Mouse (Mus musculus) neural tube, embryonic 12.5 days (tissue): ENCODE measurements around the gene Srsf3. TPM values are rescaled to one million over a fixed set of nuclear protein-coding genes. Genes with fewer than 3 reads are reported as not detected.
"Not testable (repeated sequence)": the region's sequence is repeated elsewhere in the genome, so short reads cannot be mapped to it uniquely, and the experiment has no call there.

Experiments
- ATAC-seq: fragments of 200-750 bp; cut with Nextera tagmentation; 2 replicates; pipeline ENCODE4 v1.8.0; 2017; ENCODE audit warnings: low read depth, mild to moderate bottlenecking, moderate TSS enrichment, moderate library complexity; ENCODE audit not compliant: low FRiP score
- H3K27ac ChIP-seq: fragments of 300-500 bp; sonication (generic); 2 replicates; pipeline ENCODE4 v1.5.1; 2016
- H3K27me3 ChIP-seq: fragments of 300-500 bp; sonication (generic); replicated peaks from 2 replicates; pipeline ENCODE4 v1.6.1; 2016; ENCODE audit warnings: mild to moderate bottlenecking
- H3K36me3 ChIP-seq: fragments of 300-500 bp; sonication (generic); 2 replicates; pipeline ENCODE4 v1.6.1; 2016; ENCODE audit warnings: mild to moderate bottlenecking
- H3K4me1 ChIP-seq: fragments of 300-500 bp; sonication (generic); 2 replicates; pipeline ENCODE4 v1.6.1; 2016
- H3K4me2 ChIP-seq: fragments of 300-500 bp; sonication (generic); replicated peaks from 2 replicates; pipeline ENCODE4 v1.6.1; 2016; ENCODE audit warnings: mild to moderate bottlenecking
- H3K4me3 ChIP-seq: fragments of 300-500 bp; sonication (generic); 2 replicates; pipeline ENCODE4 v1.5.1; 2016
- H3K9ac ChIP-seq: fragments of 300-500 bp; sonication (generic); 2 replicates; pipeline ENCODE4 v1.6.1; 2016; ENCODE audit warnings: mild to moderate bottlenecking
- H3K9me3 ChIP-seq: fragments of 300-500 bp; sonication (generic); 2 replicates; pipeline ENCODE4 v1.6.1; 2016; ENCODE audit warnings: mild to moderate bottlenecking
- WGBS: fragments of 180-500 bp; shearing (Covaris S2); methylation state at CpG from one replicate; pipeline ENCODE4 v1.1.7; 2016; 5-methylcytosine and 5-hydroxymethylcytosine counted together
- polyA plus RNA-seq: library from polyadenylated mRNA; unstranded; fragments of >200 nt; fragmentation: Nextera tagmentation; extraction: Ambion mirVana; gene quantifications from 2 replicates; pipeline ENCODE4 v1.2.1, GENCODE M21; 2016

Srsf3 gene
- polyA plus RNA-seq, 1 experiment from 2014 or later, result 642 TPM

- Histone ChIP-seq H3K36me3 (no peaks in the 10 kb centered on the region), H3K4me3 (no peak overlapping the region), H3K9me3 (no peaks in the 10 kb centered on the region), H3K9ac (no peak overlapping the region), H3K4me2 (peak overlapping the region; percentile 25), H3K27ac (no peak overlapping the region), H3K4me1 (0 out of 2 replicates have a peak, but pooled peaks cover 6% of the 10 kb centered on the region), H3K27me3 (no peaks in the 10 kb centered on the region; the same call in 1 of the 2 replicates)
- 27% methylated on average over 15 of the region's 15 CpGs for WGBS
- ATAC-seq, result no peak
Measured at GRCm38 (mm10) chr17:29022230-29022819, 10.1 kb upstream of the Srsf3 start.

DNA sequence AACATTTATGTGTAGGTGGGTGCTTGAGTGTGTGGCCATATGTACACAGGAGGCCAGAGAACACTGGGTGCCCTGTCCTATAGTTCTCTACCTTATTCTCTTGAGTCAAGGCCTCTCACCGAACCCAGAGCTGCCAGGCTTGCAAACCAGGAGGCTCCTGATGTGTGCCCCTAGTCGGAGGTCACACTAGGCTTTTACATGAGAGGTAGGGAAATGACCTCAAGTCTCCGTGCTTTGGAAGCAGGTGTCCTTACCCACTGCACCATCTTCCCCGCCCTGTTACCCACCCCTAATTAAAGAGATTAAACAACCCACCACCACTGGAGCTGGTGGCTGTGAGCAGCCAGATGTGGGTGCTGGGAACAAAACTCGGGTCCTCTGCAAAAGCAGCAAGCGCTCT lies 9.1 kb upstream of the Srsf3 start:
- 88% methylated on average over 6 of the region's 6 CpGs for WGBS
- H3K4me2 ChIP-seq, result no peak overlapping the region
- no peaks in the 10 kb centered on the region for H3K36me3 ChIP-seq

DNA sequence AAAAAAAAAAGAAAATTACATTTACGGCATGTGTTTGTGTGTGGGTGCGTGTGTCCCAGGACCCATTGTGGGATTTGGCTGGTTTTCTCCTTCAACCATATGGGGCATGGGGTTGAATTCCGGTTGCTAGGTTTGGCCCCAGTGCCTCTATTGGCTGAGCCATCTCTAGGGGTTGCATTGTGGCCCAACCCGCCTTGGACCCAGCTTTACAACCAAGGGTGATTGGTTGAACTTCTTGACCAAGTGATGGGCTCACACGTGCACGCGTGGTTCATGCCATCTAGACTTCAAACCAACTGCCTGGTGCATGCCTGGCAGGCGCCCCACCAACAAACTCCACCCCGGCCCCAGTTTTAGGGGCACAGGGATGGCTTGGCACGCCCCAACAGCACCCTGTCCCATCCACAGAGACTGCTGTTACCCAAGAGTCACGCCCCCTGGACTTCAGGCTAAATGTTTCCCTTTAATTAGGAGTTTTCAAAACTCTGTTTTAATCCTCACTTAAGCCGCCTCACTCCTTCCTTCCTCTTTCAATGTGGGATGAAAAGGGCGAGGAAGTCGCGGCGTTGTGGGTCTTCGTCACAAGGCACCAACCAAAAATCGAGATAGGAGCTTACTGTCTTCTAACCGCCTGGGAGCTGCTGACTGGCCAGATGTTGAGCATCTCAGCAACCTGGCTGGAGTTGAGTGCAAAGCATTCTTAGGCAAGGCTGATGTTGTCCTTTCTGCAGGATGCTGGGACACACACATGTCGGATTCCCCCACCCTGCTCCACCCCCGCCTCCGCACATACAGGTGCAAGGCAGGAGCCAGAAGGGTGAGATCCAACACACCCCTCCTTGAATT lies 8.2 kb upstream of the Srsf3 start:
- Histone ChIP-seq H3K4me3 (no peak overlapping the region), H3K9me3 (no peaks in the 10 kb centered on the region), H3K4me2 (no peak overlapping the region), H3K36me3 (no peaks in the 10 kb centered on the region), H3K9ac (no peak overlapping the region), H3K27ac (no peak overlapping the region), H3K4me1 (0 out of 2 replicates have a peak, but pooled peaks cover 6% of the 10 kb centered on the region), H3K27me3 (no peaks in the 10 kb centered on the region; the same call in 1 of the 2 replicates)
- no peak for ATAC-seq
- 57% methylated on average over 22 of the region's 22 CpGs for WGBS

More for the DNA sequence above, 9.1 kb upstream of the Srsf3 start:
- Histone ChIP-seq H3K4me1 (0 out of 2 replicates have a peak, but pooled peaks cover 6% of the 10 kb centered on the region), H3K27ac (no peak overlapping the region), H3K9ac (no peak overlapping the region), H3K9me3 (no peaks in the 10 kb centered on the region), H3K4me3 (no peak overlapping the region), H3K27me3 (no peaks in the 10 kb centered on the region; the same call in 1 of the 2 replicates)
- no peak for ATAC-seq

- ATAC-seq, result no peak
- no peak overlapping the region for H3K9ac ChIP-seq
- no peak overlapping the region for H3K4me2 ChIP-seq
- H3K4me3 ChIP-seq, result no peak overlapping the region
- H3K27me3 ChIP-seq, result no peaks in the 10 kb centered on the region; the same call in 1 of the 2 replicates
- no peaks in the 10 kb centered on the region for H3K9me3 ChIP-seq
- 0 out of 2 replicates have a peak, but pooled peaks cover 6% of the 10 kb centered on the region for H3K4me1 ChIP-seq
- no peaks in the 10 kb centered on the region for H3K36me3 ChIP-seq
- 13% methylated on average over 10 of the region's 10 CpGs for WGBS
- H3K27ac ChIP-seq, result no peak overlapping the region
Measured at GRCm38 (mm10) chr17:29024896-29025565, 7.4 kb upstream of the Srsf3 start.

GRCm38 (mm10) chr17:29026652-29027356 lies 5.6 kb upstream of the Srsf3 start:
- Histone ChIP-seq H3K27me3 (no peaks in the 10 kb centered on the region; the same call in 1 of the 2 replicates), H3K9ac (no peak overlapping the region), H3K4me2 (no peak overlapping the region), H3K36me3 (no peaks in the 10 kb centered on the region), H3K4me1 (peaks cover 12% of the 10 kb centered on the region; the same call in 1 of the 2 replicates), H3K9me3 (no peaks in the 10 kb centered on the region), H3K4me3 (no peak overlapping the region), H3K27ac (no peak overlapping the region)
- ATAC-seq, result no peak
- 37% methylated on average over 5 of the region's 5 CpGs for WGBS

- Histone ChIP-seq H3K27ac (no peak overlapping the region), H3K9ac (no peak overlapping the region), H3K9me3 (no peaks in the 10 kb centered on the region), H3K4me1 (peaks cover 15% of the 10 kb centered on the region), H3K36me3 (no peaks in the 10 kb centered on the region), H3K4me2 (no peak overlapping the region), H3K27me3 (no peaks in the 10 kb centered on the region), H3K4me3 (no peak overlapping the region)
- no peak for ATAC-seq
- 91% methylated on average over 6 of the region's 6 CpGs for WGBS
Measured at GRCm38 (mm10) chr17:29030321-29031034, 1.9 kb upstream of the Srsf3 start.

- Histone ChIP-seq H3K4me2 (peak overlapping the region; percentile 67), H3K27ac (peak overlapping the region; percentile 88; the same call in 1 of the 2 replicates), H3K9ac (peak overlapping the region; percentile 97), H3K4me3 (peak overlapping the region; percentile 66; the same call in 1 of the 2 replicates), H3K4me1 (peaks cover 20% of the 10 kb centered on the region)
- not testable (repeated sequence) for H3K36me3 ChIP-seq, H3K27me3 ChIP-seq, H3K9me3 ChIP-seq, ATAC-seq
- 42% methylated on average over 7 of the region's 7 CpGs for WGBS
Measured at GRCm38 (mm10) chr17:29031085-29031711, 1.2 kb upstream of the Srsf3 start.

DNA sequence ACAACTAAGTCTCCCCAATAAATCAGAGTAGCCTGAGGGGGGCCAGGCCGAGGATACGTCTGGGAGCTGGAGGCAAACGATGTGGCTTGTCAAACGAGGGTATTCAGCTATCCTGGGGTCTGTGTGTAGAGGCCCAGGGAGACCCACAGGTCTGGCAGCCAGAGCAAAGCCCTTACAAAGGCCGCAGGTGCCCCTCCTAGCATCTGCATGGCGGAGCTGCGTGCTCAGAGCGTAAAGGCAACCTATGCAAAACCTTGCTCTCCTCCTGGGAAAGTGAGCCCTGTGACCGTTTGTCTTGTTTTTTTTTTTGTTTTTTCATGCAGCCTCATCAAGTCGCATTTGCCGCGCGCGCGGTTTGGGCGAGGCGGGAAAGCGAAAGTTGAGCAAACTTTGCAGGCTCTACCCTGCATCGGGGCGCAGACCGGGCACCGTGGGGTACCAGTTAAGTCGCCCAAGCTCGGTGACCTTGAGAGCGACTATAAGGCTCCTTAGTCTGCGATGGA lies 606 bp upstream of the Srsf3 start:
- Histone ChIP-seq H3K9ac (peak overlapping the region; percentile 97), H3K27ac (peak overlapping the region; percentile 88), H3K4me1 (peaks cover 26% of the 10 kb centered on the region), H3K4me3 (peak overlapping the region; percentile 66), H3K27me3 (no peaks in the 10 kb centered on the region), H3K36me3 (peaks cover 9% of the 10 kb centered on the region), H3K4me2 (peak overlapping the region; percentile 67), H3K9me3 (no peaks in the 10 kb centered on the region)
- under 1% methylated on average over 26 of the region's 26 CpGs for WGBS
- ATAC-seq, result no peak; the same call in 1 of the 2 replicates

DNA sequence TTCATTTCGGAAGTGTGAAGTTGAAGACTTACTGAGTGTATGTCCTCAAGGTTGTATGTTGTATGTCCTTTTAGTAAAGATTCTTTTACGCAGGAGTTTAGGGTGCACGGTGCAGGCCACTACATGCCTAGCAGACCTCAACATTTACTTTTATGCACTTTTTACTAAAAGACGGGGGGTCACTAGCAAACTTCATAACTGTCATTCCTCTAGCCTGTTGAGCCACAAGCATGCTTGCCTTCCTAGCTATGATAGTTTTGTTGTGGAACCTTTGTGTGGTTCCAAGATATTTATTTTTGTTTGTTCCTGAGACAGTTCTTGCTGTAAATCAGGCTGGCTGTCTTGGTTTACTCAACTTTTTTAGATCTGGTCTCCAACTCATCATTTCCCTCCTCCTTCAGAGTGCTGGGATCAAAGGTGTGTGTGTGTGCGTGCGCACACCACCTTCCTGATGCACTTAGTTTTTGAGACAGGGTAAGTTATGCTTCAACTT lies 1.2 kb downstream of the Srsf3 start:
- H3K4me3 ChIP-seq, result peak overlapping the region; percentile 66
- no peaks in the 10 kb centered on the region for H3K9me3 ChIP-seq
- H3K27me3 ChIP-seq, result no peaks in the 10 kb centered on the region
- H3K4me2 ChIP-seq, result peak overlapping the region; percentile 74
- no peak overlapping the region for H3K27ac ChIP-seq
- peak overlapping the region; percentile 97 for H3K9ac ChIP-seq
- H3K4me1 ChIP-seq, result peaks cover 35% of the 10 kb centered on the region
- H3K36me3 ChIP-seq, result peaks cover 26% of the 10 kb centered on the region
- WGBS, result 1% methylated on average over 6 of the region's 6 CpGs
- no peak for ATAC-seq

GRCm38 (mm10) chr17:29034264-29034663 lies 1.8 kb downstream of the Srsf3 start:
- peak overlapping the region; percentile 74 for H3K4me2 ChIP-seq
- H3K9ac ChIP-seq, result peak overlapping the region; percentile 97
- peak overlapping the region; percentile 66 for H3K4me3 ChIP-seq
- H3K9me3 ChIP-seq, result no peaks in the 10 kb centered on the region
- ATAC-seq, result no peak
- H3K27me3 ChIP-seq, result no peaks in the 10 kb centered on the region
- no peak overlapping the region for H3K27ac ChIP-seq
- H3K36me3 ChIP-seq, result peaks cover 33% of the 10 kb centered on the region
- peaks cover 35% of the 10 kb centered on the region for H3K4me1 ChIP-seq
